Mouse (Mus musculus) regulatory T cell (primary cell): ENCODE data around the gene Hadha.

ENCODE experiments used
- in situ Hi-C: fragments of 300-600 bp; cut with MboI, MseI; formaldehyde crosslinking; loops from one replicate; pipeline ENCODE4 v1.15.1; 2025; ENCODE audit warnings: high pct_unique_total_duplicates

Gene Hadha

DNA sequence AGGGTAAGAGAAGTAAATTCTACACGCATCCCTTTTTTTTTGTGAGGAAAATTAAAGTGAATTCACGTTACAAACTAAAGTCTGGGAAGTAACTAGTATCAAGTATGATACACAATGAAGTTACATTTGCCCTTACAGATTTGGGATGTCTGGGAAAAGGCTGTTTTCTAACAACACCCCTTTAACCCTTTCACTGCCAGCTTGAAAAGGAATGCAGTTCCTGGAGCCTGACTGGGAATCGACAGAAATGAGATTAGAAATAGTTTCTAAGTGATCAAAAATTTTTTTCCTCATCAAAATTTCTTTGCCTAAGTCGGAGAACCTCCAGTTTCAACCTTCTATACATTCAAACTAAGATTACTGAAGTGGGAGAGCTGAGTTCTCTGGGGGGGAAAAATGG is 949 bp downstream of the Hadha start:
- in situ Hi-C loops: no loop called here

DNA sequence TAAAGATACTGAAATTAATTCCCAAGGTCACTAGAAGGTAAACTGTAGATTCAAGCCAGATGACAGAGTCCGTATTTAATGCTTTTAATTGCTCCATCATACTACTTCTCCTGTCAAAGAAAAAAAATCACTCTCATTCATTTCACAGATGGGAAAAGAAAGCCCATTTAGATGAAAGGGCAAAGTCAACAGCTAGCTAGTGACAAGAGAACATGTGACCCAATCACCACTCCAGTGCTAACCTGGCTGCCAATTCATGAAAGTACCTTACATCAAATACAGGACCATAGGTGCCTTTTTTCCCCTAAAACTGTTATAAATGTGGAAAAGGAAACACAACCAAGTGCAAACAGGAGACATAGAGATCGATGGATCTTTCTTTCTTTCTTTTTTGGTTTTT is 1.7 kb downstream of the Hadha start:
- in situ Hi-C loops: no loop called here

DNA sequence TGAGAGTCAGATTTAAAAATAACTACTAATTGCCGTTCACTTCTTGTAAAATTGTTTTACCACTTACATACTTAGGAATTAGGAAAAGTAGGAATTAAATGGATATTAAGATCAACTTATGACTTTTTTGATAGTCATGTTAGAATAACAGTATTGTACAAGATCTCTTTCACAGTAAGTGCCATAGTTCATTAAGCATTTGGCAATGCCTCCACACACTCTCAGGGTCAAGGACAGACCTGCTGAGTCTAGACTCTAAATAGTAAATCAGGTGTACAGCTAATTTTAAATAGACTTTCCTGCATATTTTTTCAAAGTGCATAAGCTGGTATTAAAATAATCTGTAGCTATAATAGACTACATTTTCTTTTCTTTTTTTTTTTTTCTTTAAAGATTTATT is 2.5 kb downstream of the Hadha start:
- in situ Hi-C loops: no loop called here

- in situ Hi-C loops: no loop called here
Observed at GRCm38 (mm10) chr5:30152007-30152406, 3.0 kb downstream of the Hadha start.

DNA sequence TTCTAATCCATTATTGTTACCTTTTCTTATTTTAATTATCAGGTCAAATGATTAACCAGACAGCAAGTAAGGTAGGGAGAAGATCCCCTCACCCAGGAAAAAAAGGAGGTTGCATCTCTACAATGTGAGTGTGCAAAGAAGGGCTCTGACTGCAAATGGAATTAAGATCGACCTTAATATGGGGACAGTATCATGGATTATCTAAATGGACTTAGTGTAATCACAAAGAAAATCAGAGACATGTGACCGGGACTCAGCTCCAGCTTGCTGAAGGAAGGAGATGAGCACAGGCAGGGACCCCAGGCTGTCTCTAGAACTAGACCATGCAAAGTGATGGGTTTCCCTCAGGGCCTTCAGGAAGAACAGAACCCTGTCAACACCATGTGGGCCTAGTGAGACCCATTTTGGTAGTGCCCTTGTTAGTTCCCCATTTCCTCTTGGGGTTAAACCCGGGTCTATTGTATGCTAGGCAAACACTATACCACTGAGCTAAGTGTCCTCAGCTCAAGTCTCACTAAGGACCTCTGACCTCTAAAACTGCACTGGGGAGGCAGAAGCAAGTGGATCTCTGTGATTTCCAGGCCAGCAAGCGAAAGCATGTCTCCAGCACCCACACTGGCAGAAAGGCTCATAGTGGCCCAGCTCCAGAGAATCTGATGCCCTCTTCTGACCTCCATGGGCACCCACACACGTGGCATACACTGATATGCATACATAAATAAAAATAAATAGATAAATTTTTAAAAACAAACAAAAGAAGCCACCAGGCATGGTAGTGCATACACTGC is 6.6 kb downstream of the Hadha start:
- in situ Hi-C loops: no loop called here

DNA sequence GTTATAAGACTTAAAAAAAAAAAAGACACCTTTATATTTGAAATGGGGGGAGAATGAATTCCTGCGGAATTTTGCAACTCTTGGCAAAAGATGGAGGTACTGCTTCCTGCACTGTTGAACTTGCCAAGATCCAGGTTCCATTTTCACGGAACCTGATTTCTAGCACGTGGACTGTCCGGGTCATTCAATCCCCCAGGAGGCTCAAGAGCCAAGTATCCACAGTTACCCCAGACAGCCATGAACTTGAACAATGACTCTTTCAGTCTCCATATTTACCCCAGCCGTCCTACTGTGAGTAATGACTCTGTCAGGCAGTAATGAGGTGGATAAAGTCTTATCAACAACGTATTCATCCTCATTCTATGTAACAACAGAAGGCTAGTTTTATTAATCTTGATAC is 8.4 kb downstream of the Hadha start:
- in situ Hi-C loops: no loop called here

GRCm38 (mm10) chr5:30138193-30138592 is 16.8 kb downstream of the Hadha start:
- in situ Hi-C loops: no loop called here

DNA sequence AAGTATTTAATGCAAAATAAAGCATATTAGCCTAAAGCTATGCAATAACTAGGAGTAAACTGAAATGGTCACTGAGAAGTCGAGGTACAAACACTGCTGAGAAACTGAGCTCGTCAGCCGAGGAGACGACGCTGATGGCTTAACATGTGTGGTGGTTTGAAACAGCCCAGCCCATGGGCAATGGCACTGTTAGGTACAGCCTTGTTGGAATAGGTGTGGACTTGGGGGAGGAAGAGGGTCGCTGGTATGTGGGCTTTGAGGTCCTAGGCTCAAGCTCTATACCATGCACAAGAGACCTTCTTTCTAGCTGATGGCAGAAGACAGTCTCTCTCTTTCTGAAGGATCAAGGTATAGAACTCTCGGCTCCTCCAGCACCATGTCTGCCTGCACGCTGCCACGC is 17.7 kb downstream of the Hadha start:
- in situ Hi-C loops: no loop called here

- in situ Hi-C loops: no loop called here
Observed at GRCm38 (mm10) chr5:30135711-30136231, 19.2 kb downstream of the Hadha start.

DNA sequence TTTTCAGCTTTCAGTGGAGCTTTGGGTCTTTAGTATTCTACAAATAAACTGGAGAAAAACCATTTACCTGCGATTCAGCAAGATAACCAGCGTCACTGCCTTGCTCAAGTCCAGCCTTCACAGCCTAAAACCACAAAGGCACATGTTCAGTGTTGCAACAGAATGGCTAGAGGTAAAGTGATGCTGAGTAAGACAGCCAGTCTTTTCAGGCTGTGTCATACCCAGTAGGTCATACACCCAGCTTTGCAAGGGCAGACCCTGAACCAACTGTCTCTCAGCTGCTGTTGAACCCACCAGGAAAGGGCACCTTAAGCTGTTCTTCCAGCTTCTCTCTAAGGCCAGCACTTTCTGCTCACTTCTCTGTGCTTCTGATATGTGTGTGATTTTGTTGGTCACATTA is 22.8 kb downstream of the Hadha start:
- in situ Hi-C loops: no loop called here

GRCm38 (mm10) chr5:30131246-30131645 is 23.7 kb downstream of the Hadha start:
- in situ Hi-C loops: no loop called here

DNA sequence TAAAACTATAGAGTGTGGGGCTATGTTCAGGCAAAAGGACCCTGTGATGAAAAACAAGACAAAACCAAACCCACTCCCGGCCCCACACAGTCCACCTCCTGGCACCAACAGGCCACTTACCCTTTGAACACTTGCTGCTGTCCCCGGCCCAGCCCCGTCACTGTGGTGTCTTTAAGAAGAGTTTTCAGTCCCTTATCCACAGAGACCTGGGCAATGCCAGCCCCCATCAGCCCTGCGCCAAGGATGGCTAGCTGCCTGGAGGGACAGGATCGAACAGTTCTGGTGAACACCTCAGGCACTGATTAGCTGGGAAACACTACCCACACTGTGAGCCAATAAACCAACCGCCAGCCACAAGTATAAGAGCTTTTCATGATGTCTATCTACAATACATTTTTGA is 26.3 kb downstream of the Hadha start:
- in situ Hi-C loops: loop anchor here (5.0 kb wide), 1 partner anchor 214 kb away; no protein-coding TSS in a partner anchor

DNA sequence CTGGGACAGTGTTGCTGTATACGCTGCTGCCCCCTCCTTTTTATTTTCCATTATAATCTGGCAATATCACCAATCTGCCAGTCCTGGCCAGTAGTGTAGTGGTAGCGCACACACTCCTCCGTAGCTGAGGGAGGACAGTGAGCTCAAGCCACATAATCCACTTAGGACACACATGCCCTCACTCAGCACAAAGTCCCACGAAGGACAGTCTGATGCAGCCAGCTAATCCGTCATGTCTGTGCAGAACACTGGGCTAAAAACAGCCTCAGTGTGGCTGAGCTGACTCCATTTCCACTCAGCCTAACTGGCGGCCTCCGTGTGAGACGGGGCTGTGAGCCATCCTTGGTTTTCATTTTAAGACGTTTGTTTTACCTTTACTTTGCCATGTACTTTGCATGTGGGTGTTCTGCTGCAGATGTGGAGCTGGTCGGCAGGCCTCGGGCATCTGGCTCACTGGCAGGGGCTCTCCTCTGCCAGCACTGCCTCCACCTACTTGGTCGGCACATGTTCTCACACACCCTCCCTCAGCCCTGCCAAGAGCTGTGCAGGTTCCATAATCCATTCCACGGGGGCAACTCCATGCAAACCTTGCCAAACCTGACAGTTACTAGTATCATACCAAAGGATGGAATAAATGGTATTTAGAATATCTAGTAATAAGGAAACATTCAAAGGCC is 26.9 kb downstream of the Hadha start:
- in situ Hi-C loops: loop anchor here (5.0 kb wide), 1 partner anchor 214 kb away; no protein-coding TSS in a partner anchor

DNA sequence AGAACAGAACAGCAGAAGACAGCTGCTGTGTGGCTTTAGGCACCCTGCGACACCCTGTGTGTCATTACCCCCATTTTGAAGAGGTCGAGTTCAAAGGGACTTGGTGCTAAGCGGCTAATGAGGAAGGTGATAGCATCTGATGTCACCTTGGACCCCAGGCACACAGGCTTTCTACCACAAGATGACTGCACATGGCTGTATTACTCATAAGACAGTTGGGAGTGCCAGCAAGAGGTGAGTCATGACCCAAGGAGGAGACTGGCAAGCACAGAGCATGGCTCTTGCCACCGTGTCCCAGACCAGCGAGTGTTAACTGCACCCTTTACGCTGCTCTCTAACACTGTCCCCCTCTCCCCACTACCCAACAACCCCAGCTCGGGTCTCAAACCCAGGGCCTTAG is 28.2 kb downstream of the Hadha start:
- in situ Hi-C loops: loop anchor here (5.0 kb wide), 1 partner anchor 216 kb away; no protein-coding TSS in a partner anchor

DNA sequence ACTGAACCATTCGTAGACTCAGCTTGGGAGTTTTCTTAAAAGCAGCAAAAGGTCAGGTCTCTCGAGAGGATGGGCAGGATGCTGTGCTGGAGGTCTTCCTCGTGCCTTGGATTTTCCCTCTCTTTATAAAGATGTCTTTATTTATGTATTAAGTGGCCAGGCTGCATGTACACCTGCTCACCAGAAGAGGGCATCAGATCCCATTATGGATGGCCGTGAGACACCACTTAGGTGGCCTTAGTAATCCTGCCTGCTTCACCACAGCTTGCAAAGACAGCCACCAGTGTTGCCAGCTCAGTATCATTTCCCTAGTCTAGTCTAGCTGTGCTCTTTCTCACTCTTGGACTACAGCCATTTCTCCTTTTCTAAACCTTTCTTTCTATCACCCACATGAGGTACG is 29.4 kb downstream of the Hadha start:
- in situ Hi-C loops: loop anchor here (5.0 kb wide), 1 partner anchor 217 kb away; no protein-coding TSS in a partner anchor

GRCm38 (mm10) chr5:30122481-30122880 is 32.5 kb downstream of the Hadha start:
- in situ Hi-C loops: no loop called here

DNA sequence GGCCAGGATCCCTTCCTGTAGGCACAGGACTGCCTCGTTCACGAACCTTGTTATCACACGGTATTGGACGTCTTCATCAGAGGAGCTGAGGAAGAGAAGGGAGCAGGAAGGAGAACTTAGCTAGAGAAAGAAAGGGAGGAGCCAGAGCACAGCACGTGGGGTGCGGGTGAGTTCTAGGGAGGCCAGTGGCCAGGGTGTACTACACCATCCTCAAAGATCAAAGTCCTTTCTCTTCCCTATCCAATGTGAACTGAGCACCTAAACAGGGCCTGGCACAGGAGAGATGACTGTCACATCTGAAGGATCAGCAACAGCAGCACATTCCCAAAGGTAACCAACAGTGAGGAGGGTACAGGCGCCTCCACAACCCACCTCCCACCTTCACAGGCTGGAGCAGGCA is 34.9 kb downstream of the Hadha start:
- in situ Hi-C loops: no loop called here

DNA sequence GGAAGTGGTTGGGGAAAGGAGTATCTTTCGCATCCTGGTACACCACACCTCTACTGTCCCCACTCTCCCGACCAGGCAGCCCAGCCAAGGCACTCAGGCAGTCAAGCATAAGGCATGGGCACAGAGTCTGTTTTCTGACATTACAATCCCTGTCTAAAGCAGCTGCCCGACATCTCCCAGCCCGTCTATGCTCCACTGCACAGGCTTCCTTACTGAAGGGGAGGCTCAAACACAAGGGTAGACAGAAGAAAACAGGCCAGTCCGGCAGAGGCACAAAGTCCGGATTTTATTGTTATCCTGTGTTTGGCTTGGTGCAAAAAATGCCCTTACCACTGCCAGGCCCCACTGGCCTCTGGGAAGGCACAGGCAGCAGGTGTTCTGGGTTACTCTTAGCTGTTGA is 35.8 kb downstream of the Hadha start:
- in situ Hi-C loops: no loop called here

GRCm38 (mm10) chr5:30118018-30118417 is 36.9 kb downstream of the Hadha start:
- in situ Hi-C loops: no loop called here

- in situ Hi-C loops: no loop called here
Observed at GRCm38 (mm10) chr5:30115718-30116117, 39.2 kb downstream of the Hadha start.

DNA sequence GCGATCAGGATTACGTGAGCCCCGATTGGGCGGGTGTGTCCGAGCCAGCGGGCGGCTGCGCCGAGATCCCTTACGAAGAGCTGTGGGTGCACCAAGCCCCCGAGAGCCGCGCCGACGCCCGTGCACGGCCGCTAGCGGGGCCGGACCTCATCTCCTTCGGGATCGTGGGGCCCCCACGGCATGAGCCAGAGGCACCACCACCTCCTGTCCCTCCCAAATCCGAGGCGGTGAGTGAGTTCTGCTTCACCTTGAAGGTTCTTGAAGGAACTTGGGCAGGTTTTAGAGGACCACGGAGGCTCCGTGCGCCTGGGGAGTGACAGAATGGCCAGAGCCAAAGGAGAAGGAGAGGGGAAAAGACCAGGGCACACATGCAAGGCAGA is 40.2 kb downstream of the Hadha start:
- in situ Hi-C loops: no loop called here

DNA sequence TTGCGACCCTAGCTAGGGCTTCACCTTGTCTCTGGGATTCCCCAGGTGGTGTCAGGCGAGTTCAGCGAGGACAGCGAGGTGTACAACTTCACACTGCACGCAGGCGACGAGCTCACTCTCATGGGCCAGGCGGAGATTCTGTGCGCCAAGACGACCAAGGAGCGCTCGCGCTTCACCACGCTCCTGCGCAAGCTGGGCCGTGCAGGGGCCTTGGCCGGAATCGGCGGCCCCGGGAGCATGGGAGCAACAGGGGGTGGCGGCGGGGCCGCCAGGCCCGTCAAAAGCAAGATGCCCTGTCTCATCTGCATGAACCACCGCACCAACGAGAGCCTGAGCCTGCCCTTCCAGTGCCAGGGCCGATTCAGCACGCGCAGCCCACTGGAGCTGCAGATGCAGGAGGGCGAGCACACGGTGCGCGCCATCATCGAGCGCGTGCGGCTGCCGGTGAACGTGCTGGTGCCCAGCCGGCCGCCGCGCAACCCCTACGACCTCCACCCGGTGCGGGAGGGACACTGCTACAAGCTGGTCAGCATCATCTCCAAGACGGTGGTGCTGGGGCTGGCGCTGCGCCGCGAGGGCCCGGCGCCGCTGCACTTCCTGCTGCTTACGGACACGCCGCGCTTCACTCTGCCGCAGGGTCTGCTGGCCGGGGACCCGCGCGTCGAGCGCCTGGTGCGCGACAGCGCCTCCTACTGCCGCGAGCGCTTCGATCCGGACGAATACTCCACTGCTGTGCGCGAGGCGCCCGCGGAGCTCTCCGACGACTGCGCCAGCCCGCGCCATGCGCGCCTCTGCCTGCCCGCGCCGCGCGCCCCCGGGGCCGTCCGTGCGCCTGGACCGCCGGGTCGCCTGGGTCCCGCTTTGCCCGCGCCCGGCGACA is 40.8 kb downstream of the Hadha start:
- in situ Hi-C loops: no loop called here
